Mouse (Mus musculus) small intestine, adult 2 months (tissue): Measurements from ENCODE around the gene Rpl26. TPM values are rescaled to one million over a fixed set of nuclear protein-coding genes. Genes with fewer than 3 reads are reported as not detected.
A peak's percentile ranks its signal among the peaks of the same experiment; 100 is the strongest.

Source experiments
- H3K27ac ChIP-seq: fragments of 200-500 bp; 2 replicates; pipeline ENCODE4 v1.5.1; 2012; ENCODE audit warnings: low read depth, low read length, control low read depth, inconsistent platforms; ENCODE audit not compliant: insufficient read depth
- H3K27me3 ChIP-seq: fragments of 200-500 bp; 2 replicates; pipeline ENCODE4 v1.6.1; 2012; ENCODE audit warnings: mild to moderate bottlenecking, moderate library complexity, low read length, inconsistent platforms; ENCODE audit not compliant: control insufficient read depth, insufficient read depth
- H3K36me3 ChIP-seq: fragments of 200-500 bp; 2 replicates; pipeline ENCODE4 v1.6.1; 2012; ENCODE audit warnings: mild to moderate bottlenecking, low read length, control low read depth, inconsistent platforms; ENCODE audit not compliant: control insufficient read depth, insufficient read depth
- H3K4me1 ChIP-seq: fragments of 200-500 bp; 2 replicates; pipeline ENCODE4 v1.6.1; 2012; ENCODE audit warnings: low read length, inconsistent platforms, mixed read lengths; ENCODE audit not compliant: control insufficient read depth, insufficient read depth, insufficient read length
- H3K4me3 ChIP-seq: fragments of 200-500 bp; 2 replicates; pipeline ENCODE4 v1.5.1; 2012; ENCODE audit warnings: low read depth, mild to moderate bottlenecking, control low read depth, inconsistent platforms, low read length, moderate library complexity
- CTCF ChIP-seq: fragments of 200-500 bp; IDR thresholded peaks from 2 replicates; pipeline ENCODE4 v1.5.1; 2012; ENCODE audit warnings: low read depth, mild to moderate bottlenecking, control low read depth, inconsistent platforms, low read length, moderate library complexity, mixed read lengths; ENCODE audit not compliant: insufficient replicate concordance, insufficient read length; ENCODE audit errors: extremely low read depth
- POLR2A ChIP-seq: fragments of 200-500 bp; IDR thresholded peaks from 2 replicates; pipeline ENCODE4 v1.6.1; 2012; ENCODE audit warnings: low read depth, mild to moderate bottlenecking, control low read depth, inconsistent platforms, low read length, moderate library complexity
- WGBS: fragments of 180-500 bp; shearing (Covaris S2); methylation state at CpG from one replicate; pipeline ENCODE4 v1.1.7; 2018; 5-methylcytosine and 5-hydroxymethylcytosine counted together
- polyA plus RNA-seq: library from polyadenylated mRNA; depleted of rRNA; stranded (reverse); fragments of >200 nt; gene quantifications from 2 replicates; pipeline ENCODE4 v1.2.3, GENCODE M21; 2012; rRNA removed

Rpl26 gene
- polyA plus RNA-seq, 1 experiment: 614 TPM

- peaks cover 8% of the 10 kb centered on the region for H3K4me1 ChIP-seq
- no peak for TF ChIP-seq CTCF
- TF ChIP-seq POLR2A: no peak
- peaks cover 12% of the 10 kb centered on the region; the same call in 1 of the 2 replicates for H3K27me3 ChIP-seq
- H3K36me3 ChIP-seq: no peaks in the 10 kb centered on the region
- peak overlapping the region; percentile 29; the same call in 1 of the 2 replicates for H3K27ac ChIP-seq
- 71% methylated on average over 5 of the region's 5 CpGs for WGBS
- no peak overlapping the region for H3K4me3 ChIP-seq
Observed at GRCm38 (mm10) chr11:68955473-68955872, 54.1 kb downstream of the Rpl26 start.

GRCm38 (mm10) chr11:68956107-68956506 lies 54.7 kb downstream of the Rpl26 start:
- WGBS: 64% methylated on average over 3 of the region's 3 CpGs
- peak overlapping the region; percentile 35 for H3K27ac ChIP-seq
- H3K4me3 ChIP-seq: peak overlapping the region; percentile 56
- peaks cover 8% of the 10 kb centered on the region for H3K4me1 ChIP-seq
- peaks cover 12% of the 10 kb centered on the region; the same call in 1 of the 2 replicates for H3K27me3 ChIP-seq
- TF ChIP-seq POLR2A: no peak
- TF ChIP-seq CTCF: no peak
- no peaks in the 10 kb centered on the region for H3K36me3 ChIP-seq

Other genes starting within 250 kb of the Rpl26 start
- gene Myh10, start 210.0 kb upstream of the Rpl26 start, polyA plus RNA-seq: 3.9 and 6.8 TPM in 2 replicates
- 33.8 and 36.8 TPM in 2 replicates for gene Ndel1, start 29.7 kb upstream of the Rpl26 start, polyA plus RNA-seq
- not detected in 2 replicates for gene Rnf222, start 13.0 kb upstream of the Rpl26 start, polyA plus RNA-seq
- gene Odf4, start 25.5 kb downstream of the Rpl26 start, polyA plus RNA-seq: not detected in 2 replicates
- gene Arhgef15, start 55.9 kb downstream of the Rpl26 start, polyA plus RNA-seq: 9.9 and 19.5 TPM in 2 replicates
- gene Slc25a35, start 66.5 kb downstream of the Rpl26 start, polyA plus RNA-seq: 13.7 and 21.5 TPM in 2 replicates
- 21.2 and 29.7 TPM in 2 replicates for gene Rangrf, start 73.6 kb downstream of the Rpl26 start, polyA plus RNA-seq
- 4.7 and 6.0 TPM in 2 replicates for gene Pfas, start 106.9 kb downstream of the Rpl26 start, polyA plus RNA-seq
- 14.0 and 20.0 TPM in 2 replicates for gene Ctc1, start 114.3 kb downstream of the Rpl26 start, polyA plus RNA-seq
- 15.5 and 30.8 TPM in 2 replicates for gene Aurkb, start 144.1 kb downstream of the Rpl26 start, polyA plus RNA-seq
- gene Borcs6, start 158.1 kb downstream of the Rpl26 start, polyA plus RNA-seq: 13.2 and 28.5 TPM in 2 replicates
- 11.8 and 12.8 TPM in 2 replicates for gene Tmem107, start 169.2 kb downstream of the Rpl26 start, polyA plus RNA-seq
- gene Vamp2, start 186.9 kb downstream of the Rpl26 start, polyA plus RNA-seq: 33.5 and 84.4 TPM in 2 replicates
- gene Per1, start 193.6 kb downstream of the Rpl26 start, polyA plus RNA-seq: 5.4 and 13.9 TPM in 2 replicates
- 1.1 and 1.7 TPM in 2 replicates for gene Hes7, start 218.8 kb downstream of the Rpl26 start, polyA plus RNA-seq
- gene 9130213A22Rik, start 221.0 kb downstream of the Rpl26 start, polyA plus RNA-seq: 0.29 and 0.38 TPM in 2 replicates
- 0.13 and 1.2 TPM in 2 replicates for gene Aloxe3, start 224.3 kb downstream of the Rpl26 start, polyA plus RNA-seq